Mouse (Mus musculus) brain, embryonic 14.5 days (tissue): ENCODE data around the gene 2210011C24Rik. TPM values are rescaled to one million over a fixed set of nuclear protein-coding genes. Genes with fewer than 3 reads are reported as not detected.

ENCODE experiments used
- DNase-seq: peaks from one replicate; pipeline ENCODE4 v3.0.0-alpha.2; 2011; ENCODE audit warnings: low read depth
- CTCF ChIP-seq: fragments of 200-500 bp; IDR thresholded peaks from 2 replicates; pipeline ENCODE4 v1.5.1; 2012; ENCODE audit warnings: inconsistent platforms, mild to moderate bottlenecking, moderate library complexity, borderline replicate concordance; ENCODE audit not compliant: insufficient read depth, insufficient read length; ENCODE audit errors: extremely low read depth
- POLR2A ChIP-seq: fragments of 200-500 bp; IDR thresholded peaks from 2 replicates; pipeline ENCODE4 v1.6.1; 2012; ENCODE audit warnings: mild to moderate bottlenecking, inconsistent platforms, borderline replicate concordance; ENCODE audit not compliant: poor library complexity, insufficient read depth, insufficient read length, severe bottlenecking; ENCODE audit errors: extremely low read depth
- polyA plus RNA-seq: library from polyadenylated mRNA; depleted of rRNA; stranded (reverse); fragments of >200 nt; gene quantifications from 2 replicates; pipeline ENCODE4 v1.2.3, GENCODE M21; 2012

2210011C24Rik gene
- polyA plus RNA-seq, 1 experiment = 0.07 TPM

DNA sequence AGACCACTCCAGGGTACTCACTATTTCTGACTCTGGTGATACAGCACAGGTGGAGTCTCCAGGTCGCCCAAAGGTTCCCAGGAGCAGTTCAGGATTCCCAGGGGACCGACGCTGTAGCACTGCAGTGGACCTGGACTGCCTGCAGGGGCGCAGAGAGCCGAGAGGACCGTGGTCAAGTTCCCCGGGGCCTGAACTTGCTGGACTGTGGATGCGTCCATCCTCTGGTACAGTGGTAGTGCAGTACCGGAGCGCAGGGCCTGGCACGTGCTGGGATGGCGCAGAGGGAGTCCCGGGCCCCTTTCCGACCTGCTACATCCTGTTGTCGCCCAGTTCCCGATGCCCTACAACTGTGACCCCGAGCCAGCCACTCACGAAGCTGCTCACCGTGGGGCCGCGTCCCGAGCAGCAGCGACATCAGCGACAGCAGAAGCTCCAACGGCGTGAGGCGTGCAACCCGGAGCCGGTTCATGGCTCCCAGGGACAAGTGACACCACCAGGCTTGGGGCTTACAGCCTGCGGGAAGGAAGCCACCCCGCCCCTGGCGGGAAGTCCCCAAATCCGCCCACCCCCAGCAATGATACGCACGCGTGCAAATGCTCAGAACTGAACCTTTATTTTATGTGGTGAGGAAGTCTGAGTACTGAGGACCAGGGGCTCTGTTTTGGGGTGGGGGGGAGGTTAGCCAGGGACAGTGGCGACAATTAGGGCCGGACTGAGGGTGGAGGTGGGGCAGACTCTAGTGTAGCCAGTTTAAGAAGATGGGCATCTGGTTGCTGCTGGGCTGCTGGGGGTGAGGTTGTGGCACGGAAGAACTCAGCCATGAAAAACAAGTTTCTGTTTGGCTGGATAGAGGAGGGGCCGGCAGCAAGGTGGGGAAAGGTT, 30.3 kb upstream of the 2210011C24Rik start, which contains the start of gene Il27ra:
Gene Il27ra, minus strand, starts transcription at position 524 of the 882 bp plus-strand sequence.
- TF ChIP-seq POLR2A (no peak), CTCF (peak; percentile 78)
- peak; percentile 60 for DNase-seq

DNA sequence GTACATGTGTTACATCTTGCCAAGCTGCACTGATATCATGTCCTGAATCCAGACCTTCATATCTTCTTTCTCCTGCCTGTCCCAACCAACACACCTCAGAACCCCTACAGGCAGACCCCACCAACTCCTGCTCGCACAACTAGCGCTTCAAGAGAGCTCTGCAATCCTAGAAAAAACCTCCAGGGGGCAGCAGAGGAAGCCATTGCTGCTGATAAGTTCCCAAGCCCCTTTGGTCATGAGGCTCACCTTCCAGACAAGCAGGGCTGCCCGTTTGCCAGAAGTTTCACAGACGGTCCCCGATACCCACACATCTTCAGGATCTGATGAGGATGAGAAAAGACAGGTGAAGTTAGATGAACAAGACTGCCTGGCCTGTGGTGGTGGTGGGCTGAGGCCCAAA, 27.1 kb upstream of the 2210011C24Rik start:
- peak; percentile 90 for DNase-seq
- TF ChIP-seq POLR2A (no peak), CTCF (peak; percentile 86)

DNA sequence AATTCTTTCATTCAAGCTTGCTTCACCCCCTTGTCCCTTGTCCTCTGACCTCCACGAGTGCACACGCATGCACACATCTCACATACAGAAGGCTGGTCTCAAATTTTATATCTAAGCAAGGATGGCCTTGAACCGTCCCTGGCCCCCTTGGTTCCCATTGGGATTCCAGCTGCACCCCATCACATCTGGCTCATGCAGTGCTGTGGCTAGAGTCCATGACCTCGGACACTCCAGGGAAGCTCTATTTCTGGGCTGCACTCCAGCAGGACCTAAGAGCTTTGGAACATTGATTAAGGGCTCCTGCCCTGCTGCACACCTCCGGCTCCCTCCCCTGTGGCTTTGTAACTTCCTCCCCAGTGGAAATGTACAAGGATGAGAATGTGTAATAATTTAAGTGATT, 26.0 kb upstream of the 2210011C24Rik start:
- DNase-seq = no peak
- TF ChIP-seq POLR2A = no peak
- TF ChIP-seq CTCF = no peak

DNA sequence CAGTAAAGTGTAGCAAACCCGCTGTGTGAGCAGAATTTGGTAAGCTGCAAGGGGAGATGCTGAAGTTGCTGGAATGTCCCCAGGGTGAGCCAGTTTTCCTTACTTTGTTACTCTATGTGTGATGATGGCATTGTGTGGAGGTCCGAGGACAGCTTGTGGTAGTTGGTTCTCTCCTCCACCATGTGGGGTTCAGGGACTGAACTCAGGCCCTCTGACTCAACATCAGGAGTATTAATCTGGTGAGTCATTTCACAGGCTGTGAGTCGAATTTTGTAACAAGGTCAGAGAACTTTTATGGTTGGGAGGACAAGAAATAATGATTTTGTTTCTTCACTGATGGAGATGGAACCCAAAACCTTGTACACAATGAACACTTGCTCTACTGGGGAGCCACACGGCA, 20.8 kb upstream of the 2210011C24Rik start:
- no peak for DNase-seq
- no peak for TF ChIP-seq CTCF
- TF ChIP-seq POLR2A = no peak

DNA sequence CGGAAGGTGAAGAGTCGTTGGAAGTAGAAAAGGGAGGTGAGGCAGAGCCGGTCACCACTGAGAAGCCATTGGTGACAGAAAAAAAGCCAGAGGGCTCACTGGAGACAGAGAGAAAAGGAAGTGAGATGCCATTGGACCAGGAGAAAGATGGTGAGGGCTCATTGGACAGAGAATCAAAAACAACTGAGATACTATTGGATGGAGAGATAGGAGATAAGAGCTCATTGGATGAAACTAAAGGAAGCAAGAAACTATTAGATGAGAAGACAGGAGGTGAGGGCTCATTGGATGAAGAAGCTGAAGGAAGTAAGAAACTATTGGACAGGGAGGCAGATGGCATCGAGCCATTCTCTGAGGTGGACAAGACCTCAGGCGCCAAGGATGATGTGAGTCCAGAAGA, 17.3 kb upstream of the 2210011C24Rik start:
- TF ChIP-seq POLR2A = no peak
- no peak for DNase-seq

DNA sequence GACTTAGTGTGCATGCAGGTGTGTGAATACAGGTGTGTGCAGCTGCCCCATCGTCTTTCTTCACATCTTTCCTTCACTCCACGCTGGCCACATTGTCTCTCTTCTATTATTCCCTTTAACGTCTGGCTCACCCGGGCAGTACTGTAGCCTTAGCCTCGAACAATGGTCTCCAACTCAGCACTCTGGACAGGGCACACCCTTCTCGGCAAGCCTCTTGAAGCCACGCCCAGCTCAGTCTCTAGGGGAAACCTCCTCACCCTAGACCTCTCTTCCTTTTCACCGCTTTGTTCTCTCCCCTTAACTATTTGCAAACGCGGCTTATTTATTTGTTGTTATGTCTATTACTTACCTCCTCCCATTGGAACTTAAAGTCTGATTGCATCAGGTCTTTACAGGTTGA, 15.5 kb upstream of the 2210011C24Rik start:
- DNase-seq = no peak
- TF ChIP-seq POLR2A = no peak
- no peak for TF ChIP-seq CTCF

DNA sequence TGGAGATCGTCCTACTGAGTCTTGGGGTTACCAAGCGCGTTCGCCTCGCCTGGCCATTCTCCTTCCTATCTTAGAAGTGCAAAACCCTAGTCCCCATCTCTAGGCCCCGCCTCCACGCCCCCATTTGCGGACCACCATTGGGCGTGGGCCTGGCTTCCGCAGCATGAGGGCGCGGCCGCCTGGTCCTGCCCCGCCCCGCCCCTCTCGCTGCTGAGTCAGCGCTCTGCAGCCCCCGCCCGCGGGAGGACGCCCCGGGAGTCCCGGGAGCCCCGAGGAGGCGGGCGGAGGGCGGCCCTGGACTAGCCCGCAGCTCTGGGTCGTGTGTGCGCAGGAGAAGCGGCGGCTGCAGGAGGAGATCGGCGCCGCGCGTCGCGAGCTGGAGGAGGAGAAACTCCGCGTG, 13.9 kb upstream of the 2210011C24Rik start:
- TF ChIP-seq POLR2A (no peak), CTCF (no peak)
- peak; percentile 84 for DNase-seq

DNA sequence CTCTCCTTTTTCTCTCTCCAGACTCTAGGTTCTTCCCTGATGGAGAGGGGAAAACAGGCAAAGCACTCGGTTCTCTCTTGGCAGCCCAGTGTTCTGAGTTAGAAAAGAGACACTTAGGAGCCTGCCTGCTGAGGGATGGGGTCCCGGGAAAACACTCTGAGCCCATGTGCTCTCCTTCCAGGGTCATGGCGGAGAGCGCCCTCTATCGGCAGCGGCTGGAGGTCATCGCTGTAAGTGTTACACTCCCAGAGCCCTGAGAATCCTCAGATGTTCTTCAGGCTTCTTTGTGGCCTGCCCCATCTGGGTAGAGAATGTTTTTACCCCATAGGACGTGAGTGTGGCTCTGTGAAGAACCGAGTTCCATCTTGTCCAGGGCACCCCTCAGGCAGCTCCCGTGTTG, 12.2 kb upstream of the 2210011C24Rik start:
- DNase-seq = no peak
- TF ChIP-seq CTCF (peak; percentile 78), POLR2A (no peak)

DNA sequence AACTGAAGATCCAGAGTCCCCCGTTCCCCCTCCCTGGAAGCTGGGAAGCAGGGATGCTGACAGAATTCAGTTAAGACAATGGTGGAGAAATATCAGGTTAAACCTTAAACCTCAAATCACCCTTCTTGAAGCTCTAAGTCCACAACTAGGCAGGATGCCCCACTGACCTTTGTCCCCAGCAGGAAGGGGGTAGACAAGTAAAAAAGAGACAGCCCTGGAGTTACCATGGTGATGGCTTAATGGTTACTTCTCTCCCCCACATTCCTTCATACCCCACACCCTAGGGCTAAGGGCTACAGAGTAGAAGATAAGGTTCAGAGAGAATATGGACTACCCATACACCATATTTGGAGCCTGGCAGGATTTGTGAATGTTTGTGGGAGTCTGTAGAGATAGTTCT, 11.7 kb upstream of the 2210011C24Rik start:
- TF ChIP-seq CTCF (no peak), POLR2A (no peak)
- DNase-seq = no peak

DNA sequence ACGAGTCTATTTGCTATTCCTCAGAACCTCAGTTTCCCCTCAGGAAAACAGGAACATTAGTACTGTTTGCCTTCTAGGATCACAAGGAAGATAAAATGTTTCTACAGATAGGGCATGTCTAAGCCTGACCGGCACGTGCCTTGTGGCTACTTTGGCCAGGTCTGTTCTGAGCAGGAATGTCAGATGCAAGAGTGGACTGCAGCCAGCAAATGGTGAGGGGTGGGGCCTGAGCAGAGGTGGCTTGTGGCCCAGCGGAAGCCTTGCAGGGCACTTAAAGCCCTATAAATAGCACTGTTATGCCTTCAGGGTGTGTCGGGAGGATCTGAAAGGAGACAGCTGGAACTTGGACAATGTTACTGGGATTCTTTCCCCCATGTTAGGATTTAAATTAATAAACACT, 11.1 kb upstream of the 2210011C24Rik start:
- DNase-seq = no peak
- no peak for TF ChIP-seq CTCF
- no peak for TF ChIP-seq POLR2A

DNA sequence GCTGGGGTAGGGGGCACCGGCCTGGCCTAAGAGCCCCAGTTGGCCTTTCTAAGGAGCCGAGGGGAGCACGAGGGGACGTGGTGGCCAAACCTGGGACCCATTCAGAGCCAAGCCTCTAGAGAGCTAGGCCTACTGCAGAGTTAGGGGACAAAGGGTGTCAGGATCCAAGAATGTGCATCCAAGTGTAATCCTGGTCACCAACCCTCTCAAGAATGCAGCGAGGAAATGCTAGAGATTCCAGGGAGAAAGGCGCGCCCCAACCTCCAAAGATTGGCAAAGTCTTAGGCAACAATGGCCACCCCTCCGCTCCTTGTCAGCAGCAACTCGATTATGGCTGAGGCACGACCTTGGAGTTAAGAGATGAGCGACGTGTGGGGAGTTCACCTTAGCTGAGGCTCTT, 9.6 kb upstream of the 2210011C24Rik start:
- TF ChIP-seq POLR2A (no peak), CTCF (no peak)
- no peak for DNase-seq

DNA sequence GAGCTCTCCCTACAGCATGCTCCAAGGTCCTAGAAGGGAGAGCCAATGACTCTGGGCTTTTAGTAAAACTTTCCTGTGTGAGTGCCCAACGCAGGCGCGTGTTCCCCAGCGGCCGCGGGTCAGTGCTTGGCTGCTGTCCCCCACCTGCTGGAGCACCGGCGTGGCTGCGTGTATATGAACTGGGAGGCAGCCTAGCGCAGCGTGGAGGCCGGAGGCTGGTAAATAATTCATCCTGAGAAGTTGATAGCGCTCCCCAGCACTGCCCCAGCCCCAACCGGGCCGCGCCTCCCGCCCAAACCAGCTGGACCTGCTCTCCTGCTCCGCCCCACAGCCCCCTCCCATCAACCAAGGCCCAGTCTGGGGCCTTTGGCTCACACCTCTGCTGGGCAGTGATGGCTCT, 9.1 kb upstream of the 2210011C24Rik start, which contains the start of gene Palm3:
Gene Palm3, plus strand, starts transcription at position 376 of the 400 bp plus-strand sequence.
- TF ChIP-seq POLR2A = no peak
- TF ChIP-seq CTCF = no peak
- DNase-seq = no peak

DNA sequence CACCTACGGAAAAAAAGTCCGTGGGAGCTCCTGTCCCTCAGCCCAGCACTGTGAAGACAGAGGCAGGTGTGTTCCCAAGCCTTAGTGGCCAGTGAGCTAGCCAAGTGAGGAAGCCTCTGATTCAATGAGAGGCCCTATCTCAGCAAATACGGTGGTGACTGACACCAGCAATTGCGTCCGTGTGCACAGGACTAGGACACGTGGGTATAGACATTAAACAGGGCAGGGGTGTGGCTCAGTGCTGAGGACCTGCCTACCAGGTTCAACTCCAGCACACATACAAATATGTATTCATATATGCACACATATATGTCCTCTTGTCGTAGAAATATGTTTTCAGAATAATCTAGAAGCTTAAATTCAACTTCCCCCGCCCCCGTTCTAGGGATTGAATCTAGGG, 7.8 kb upstream of the 2210011C24Rik start:
- TF ChIP-seq POLR2A = no peak
- TF ChIP-seq CTCF = no peak
- no peak for DNase-seq
